Mouse (Mus musculus): Measurements from ENCODE around the gene Grid2ip. TPM values are rescaled to one million over a fixed set of nuclear protein-coding genes. Genes with fewer than 3 reads are reported as not detected.

The Grid2ip gene
- 1 to 10 TPM; 1.5 to 2.0 TPM for total RNA-seq (2021)
- long read RNA-seq = 0 reads

DNA sequence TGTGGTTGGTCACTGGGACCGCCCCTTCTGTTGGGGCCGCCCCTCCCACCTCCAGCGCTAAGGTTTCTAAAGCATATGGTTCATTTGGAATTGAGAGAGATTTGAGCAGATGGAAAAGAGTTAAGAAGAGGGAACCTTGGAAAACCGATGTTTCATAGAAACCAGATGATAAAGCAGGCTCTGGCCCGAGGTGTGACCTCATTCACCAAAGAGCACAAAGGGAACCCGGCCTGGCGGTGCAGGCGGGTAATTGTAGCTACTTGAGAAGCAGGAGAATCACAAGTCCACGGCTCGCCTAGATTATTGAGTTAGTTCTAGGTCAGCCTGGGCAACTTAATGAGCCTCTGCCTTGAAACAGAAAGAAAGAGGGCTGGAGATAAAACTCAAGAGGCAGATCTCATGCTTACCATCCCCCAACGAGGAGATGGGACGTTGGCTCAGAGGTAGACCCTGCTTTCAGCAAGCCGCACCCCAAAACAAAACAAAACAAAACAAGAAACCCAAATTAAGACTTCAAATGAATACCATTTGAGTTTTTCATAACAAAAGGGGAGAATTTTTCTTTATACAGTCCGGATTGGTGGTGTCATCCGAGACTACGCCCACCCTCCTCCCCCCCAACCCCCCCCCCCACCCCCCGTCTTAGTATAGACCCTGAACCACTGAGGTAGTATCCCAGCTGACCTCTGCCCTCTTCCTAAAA, at the start of gene Grid2ip:
TSS of gene Grid2ip (plus strand) at position 653 of the 703 bp plus-strand sequence.
- DNase-seq (ENCODE audit: low spot score in 2 of 2) = no peak

DNA sequence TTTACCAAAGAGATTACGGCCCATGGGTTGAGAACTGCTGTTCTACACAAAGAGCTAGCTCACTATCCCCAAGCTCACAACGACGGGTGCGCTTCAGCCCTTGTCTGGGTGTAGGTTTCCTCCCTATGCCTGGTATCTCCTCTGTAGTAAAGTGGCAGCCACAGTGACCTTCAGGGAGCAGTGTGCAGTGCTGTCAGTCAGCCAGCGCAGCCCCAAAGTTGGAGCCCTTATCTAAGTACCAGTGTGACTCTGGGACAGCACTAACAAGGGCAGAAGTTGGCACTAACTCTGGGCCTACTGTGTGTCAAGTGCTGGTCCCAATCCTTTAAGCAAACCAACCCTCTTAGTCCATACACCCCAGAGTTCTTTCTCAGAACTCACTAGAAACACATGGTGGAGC, 48.3 kb upstream of the Grid2ip start:
- no peak for DNase-seq (ENCODE audit: low spot score in 2 of 2)

DNA sequence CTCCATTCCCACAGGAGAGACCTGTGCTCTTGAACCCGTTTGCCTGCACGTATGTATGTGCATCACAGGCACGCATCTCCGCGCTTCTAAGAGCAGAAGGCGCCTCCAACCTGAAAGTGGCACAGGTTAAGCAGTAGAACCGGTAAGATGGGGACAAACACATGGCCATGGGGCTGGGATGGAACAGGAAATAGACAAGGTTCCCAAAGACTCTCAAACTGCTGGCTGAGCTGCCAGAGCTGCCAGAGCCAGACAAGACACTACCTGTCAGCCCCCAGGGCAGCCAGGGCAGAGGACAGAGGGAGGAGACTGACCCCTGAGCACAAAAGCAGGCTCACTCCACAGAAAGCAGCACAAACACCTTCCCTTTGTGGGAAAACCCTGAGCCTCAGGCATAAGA, 47.2 kb upstream of the Grid2ip start:
- no peak for DNase-seq (ENCODE audit: low spot score in 2 of 2)

DNA sequence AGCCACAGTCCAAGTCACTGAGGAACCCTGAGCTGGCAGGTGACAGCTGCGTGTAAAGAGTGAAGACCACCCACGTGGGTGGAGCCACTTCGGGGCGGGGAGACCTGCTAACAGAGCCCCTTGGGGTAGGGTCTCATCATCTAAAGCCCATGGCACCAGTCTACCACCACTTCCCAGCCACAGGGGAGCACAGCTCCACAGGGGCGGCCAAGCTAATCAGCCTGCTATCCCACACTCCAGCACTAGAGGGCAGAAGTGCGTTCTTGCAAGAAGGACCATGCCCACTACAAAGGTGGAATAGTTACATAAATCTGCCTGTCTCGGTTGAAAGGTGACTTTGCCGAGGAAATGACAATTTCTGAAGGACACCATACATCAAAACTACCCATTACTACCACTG, 45.3 kb upstream of the Grid2ip start:
- peak; percentile 59 to 85 for DNase-seq (ENCODE audit: low spot score in 2 of 2)

DNA sequence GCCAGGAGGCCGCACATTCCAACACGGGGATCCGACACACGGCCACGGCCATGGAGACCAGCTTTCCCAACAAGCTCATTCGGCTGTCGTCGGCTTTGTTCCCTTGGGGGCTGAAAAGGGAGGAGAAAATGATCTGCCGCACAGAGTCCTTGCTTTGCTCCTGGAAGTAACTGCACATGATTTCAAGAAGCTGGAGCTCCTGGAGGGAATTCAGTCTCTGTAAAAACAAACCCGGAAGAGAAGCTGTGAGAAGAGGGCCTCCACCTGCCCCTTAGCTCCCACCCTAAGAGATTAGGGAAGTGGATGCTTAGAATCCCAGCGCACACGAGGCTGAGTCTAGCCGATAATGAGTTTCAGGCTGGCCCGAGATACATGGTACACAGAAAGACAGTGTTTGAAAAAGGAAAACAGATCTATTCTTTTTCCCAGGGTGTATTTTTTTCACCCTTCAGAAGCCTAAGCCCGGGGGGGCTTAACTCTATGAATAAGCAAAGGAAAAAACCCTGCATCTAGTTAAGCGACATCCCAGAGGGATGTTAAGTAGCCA, 42.9 kb upstream of the Grid2ip start:
- DNase-seq (ENCODE audit: low spot score in 2 of 2) = no peak

DNA sequence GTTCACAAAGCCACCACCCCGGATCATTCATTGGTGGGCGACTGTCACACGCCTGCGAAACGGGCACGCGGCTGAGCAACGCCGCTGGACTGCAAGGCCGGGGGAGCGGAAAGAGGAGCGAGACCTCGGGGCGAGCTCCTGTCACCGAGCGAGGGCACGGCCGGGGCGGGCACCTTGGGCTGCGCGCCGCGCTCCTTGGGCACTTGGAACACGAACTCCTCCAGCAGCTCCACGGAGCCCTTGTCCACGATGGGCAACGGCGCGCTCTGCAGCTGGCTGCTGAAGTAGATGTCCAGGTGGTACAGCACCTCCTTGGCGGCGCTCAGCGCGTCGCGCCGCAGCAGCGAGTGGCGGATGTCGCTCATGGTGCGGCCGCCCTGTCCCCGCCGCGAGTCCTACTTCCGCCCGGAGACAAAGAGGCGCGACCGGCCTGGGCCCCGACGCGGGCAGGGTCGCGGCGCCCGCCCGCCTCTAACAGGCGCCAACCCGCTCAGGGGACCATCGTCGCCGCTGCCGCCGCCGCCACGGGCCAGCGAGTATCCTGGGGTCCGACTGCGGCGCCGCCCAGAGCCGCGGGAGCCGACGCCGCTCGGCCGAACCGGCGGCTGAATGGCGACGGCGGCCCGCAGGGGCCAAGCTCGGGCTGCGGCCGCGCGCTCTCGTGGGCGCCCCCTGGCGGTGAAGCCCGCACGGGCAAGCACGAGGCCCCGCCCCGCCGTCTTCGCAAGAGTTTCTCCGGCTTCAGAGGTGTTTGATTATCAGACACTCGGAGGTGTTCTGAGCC, 42.2 kb upstream of the Grid2ip start, which contains the start of gene E130309D02Rik:
TSS of gene E130309D02Rik (minus strand) at position 631 of the 784 bp plus-strand sequence.
- DNase-seq (ENCODE audit: low spot score in 2 of 2) = peak; percentile 77 to 91

DNA sequence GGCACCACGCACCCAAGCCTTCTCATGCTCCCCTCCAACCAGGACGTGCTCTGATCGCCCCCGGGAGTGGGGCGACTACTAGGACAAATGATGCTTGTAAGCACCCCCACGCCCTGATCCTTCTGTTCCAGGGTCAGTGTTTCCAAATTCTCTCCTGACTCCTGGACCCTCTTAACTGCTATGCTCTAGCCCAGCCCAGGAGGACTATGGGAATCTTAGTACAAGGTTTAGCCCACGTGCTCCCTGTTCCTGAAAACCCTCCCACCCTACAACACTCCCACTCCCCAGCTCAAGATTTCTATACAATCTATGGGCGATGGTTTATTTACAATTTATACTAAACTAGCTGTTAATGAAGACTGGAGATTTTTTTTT, 41.6 kb upstream of the Grid2ip start:
- no peak for DNase-seq (ENCODE audit: low spot score in 2 of 2)

DNA sequence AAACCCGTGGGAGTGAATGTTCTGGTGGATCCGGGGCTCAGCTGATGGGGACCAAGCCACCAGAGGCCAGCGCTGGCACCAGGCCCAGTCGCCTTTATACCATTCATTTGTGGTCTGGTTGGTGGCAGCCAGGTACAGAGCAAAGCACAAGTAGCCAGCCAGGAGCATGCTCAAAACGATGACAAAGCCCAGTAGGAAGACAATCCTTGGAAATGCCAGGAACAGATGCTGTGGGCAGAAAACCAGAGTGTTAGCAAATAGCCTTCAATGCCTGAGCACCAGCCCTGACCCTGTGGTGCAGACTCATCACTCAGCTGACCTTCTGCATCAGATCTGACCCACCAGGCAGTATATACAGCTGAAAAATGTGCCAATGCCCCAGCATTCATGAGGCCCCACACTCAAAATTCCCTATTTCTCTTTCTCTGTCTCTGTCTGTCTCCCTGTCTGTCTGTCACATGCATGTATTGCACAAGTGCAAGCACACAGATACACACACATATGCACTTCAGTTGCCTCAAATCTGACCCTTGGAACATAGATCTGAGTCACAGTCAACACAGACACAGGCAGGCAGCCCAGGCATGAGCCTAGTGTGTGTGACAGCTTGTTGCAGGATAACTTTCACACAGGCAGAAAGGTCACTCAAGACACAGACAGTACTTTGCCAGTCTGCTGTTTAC, 40.4 kb upstream of the Grid2ip start:
- no peak for DNase-seq (ENCODE audit: low spot score in 2 of 2)

DNA sequence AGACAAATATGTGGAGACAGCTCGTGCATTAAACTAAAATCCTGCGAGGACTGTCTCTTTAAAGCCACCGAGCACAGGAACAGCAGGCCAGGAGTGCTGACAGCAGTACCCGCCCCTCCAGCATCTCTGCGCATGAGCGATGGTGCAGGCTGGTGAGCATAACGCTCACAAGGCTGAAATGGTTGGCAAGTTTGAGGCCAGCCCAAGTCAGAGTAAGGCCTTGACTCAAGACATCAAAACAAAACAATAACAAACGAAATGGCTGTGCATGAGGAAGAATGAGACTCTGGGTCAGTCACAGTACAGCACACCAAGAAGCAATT, 39.9 kb upstream of the Grid2ip start:
- no peak for DNase-seq (ENCODE audit: low spot score in 2 of 2)

DNA sequence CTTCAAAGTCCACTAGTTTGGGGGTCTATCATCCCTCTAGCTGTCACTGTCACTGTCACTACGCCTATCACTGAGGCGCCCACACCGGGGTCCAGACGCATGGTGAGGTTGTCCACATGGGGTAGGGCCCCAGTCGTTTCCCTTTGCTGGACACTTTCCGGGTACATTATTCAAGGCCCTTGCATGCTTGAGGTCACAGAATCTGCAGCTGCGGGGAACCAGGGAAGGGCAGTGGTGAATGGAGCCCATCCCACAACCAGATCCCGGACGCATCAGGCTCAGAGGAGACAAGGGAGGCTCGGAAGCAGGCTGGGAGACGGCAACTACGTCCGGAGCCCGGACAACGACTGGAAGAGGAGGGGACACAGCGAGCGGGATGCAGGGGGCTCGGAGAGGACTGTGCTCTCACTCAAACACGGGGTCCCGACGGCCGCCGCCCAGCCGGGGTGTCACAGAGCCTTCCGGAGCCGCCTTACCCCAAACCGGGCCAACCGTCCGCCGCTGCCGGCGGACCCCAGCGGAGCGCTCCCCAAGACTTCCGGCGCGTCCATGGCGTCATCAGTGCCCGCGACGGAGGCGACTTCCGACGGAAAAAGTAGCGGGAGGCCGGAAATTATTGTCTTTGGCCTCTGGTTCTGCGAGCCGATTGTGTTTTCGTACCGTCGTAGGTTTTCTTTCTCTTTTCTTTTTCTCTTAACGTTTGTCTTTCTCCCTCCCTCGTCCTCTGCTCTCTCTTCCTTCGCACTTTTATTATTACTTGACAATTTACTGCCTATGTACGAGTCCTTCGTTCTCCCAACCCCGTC, 28.2 kb upstream of the Grid2ip start, which contains the start of gene Zdhhc4:
TSS of gene Zdhhc4 (minus strand) at position 567 of the 806 bp plus-strand sequence.
- peak; percentile 85 to 94 for DNase-seq (ENCODE audit: low spot score in 2 of 2)

DNA sequence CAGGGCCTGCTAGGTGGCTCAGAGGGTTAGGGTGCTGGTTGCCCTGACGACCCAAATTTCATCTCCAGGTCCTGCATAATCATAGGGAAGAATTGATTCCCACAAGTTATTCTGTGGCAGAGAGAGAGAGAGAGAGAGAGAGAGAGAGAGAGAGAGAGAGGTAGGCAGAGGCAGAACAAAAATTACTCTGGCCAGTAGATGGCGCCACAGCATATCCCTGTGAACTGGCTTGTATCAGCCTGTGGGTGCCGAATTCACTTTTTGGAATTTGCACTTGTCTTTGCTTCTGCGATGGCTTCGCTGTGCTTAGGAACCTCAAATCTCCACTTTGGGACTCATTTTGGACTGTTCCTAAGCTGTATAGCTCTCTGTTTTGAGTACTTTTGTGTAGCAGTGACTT, 23.3 kb upstream of the Grid2ip start:
- DNase-seq (ENCODE audit: low spot score in 2 of 2) = peak; percentile 68 to 95

DNA sequence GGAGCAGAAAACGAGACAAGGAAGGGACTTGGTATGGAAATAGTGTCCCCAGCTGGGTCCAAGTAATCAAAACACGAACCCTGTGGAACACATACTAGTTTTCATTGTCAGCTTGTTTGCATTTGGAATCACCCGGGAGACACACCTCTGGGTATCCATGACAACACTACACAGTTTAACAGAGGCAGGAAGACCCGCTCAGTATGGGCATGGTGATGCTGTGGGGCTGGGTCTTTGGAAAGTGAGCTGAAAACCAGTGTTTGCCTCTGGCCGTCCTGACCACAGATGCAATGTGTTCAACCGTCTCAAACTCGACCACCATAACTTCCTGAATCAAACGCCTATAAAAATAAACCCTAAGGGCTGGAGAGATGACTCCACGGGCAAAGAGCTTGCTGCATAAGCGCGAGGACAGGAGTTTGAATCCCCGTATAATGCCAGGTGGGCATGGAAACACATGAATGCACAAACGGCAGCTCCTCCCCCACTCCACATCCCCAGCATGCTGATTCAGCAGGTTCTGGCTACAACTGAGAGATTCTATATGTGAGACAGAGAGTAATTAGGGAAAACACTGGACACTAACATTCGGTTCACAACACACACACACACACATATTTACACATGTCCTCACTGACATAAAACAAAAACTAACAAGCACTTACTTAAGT, 22.6 kb upstream of the Grid2ip start:
- no peak for DNase-seq (ENCODE audit: low spot score in 2 of 2)

DNA sequence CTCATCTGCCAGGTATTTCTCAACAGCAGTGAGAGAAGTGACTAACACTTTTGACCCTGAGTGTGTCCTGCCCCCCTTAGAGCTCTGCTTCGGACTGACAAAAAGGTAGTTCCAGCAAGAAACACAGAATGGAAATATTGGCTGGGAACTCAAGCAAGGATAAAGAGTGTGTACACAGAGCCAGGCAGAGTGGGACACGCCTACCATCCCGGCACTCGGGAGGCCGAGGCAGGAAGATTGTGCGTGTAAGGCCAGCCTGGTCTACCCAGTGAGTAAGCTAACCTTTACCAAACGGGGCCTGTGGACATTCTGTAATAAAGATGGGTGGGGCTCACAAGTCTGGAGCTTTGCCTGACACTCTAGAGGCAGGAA, 22.1 kb upstream of the Grid2ip start:
- no peak for DNase-seq (ENCODE audit: low spot score in 2 of 2)

DNA sequence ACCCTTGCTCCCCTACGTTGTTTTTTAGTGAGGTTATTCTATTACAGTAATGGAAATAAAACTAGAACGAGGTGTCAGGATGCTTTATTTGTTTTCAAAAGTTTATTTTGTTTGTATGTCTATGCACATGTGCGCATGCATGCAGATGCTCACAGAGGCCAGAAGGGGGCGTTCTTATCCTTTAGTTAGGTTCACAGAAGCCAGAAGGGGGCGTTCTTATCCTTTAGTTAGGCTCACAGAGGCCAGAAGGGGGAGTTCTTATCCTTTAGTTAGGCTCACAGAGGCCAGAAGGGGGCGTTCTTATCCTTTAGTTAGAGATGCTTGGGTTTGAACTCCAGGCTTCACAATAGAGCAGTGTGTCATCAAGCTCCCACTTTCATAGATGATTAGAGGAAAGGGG, 20.6 kb upstream of the Grid2ip start:
- DNase-seq (ENCODE audit: low spot score in 2 of 2) = no peak

DNA sequence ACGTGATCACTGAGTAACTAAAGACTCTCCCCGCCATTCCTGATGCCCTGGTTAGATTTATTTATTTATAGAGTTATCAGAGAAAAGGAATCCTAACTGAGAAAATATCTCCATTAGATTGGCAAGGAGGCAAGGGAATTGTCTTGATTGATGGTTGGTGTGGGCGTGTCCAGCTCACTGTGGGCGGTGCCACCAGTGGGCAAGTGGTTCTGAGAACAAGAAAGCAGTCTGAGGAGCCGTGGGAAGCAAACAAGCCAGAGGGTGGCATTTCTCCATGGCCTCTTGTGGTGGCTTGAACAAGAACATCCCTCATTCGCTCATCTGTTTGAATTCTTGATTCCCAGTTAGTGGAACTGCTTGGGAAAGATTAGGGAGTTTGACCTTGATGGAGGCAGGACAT, 17.5 kb upstream of the Grid2ip start:
- no peak for DNase-seq (ENCODE audit: low spot score in 2 of 2)

DNA sequence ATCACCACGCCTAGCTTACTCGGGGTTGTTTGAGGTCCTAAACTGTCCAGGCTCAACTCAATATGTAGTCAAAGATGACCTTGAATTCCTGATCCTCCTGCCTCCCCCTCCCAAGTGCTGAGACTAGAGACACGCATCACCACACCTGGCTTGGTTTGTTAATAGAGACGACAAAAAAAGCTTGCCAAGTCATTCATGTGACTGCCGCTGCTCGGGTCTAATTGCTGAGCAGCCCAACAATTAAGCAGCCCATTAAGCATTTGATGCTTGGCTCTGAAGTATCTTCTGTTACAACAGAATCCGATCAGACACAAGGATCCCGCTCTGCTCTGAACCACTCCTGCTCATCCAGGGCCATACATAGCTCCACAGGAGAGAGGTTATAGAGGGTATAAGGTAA, 10.8 kb upstream of the Grid2ip start:
- no peak for DNase-seq (ENCODE audit: low spot score in 2 of 2)

DNA sequence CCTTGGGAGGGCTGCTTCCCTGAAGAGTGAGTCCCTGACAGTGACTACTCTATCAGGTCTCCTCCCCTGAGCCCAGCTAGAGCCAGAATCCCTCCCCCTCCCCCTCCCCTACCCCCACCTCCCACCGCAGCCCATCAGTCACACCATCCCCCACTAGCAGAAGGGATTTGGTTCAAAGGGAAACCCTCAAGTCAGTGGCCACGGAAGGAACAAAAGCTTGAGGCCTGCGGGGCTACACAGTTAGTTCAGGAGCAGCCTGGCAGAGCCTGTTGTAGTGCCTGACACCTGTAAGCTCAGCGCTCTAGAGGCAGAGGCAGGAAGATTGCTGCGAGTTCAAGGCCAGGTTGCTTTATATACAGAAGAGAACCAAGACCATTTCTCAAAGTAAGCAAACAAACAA, 1.1 kb upstream of the Grid2ip start:
- DNase-seq (ENCODE audit: low spot score in 2 of 2) = no peak

DNA sequence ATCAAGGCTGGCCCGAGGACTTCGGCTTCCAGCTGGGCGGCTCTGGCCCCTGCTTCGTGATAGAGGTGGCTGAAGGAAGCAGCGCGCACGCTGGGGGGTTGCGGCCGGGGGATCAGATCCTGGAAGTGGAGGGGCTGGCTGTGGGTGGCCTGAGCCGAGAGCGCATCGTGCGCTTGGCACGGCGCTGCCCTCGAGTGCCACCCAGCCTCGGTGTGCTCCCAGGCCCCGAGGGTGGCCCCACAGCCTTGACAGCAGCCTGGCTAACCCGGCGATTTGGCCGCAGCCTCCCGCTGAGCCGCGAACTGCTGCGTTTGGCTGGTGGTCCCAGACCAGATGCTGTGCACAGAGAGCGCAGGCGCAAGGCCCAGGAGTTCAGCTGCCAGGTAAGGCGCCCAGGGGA, 426 bp downstream of the Grid2ip start:
- no peak for DNase-seq (ENCODE audit: low spot score in 2 of 2)

DNA sequence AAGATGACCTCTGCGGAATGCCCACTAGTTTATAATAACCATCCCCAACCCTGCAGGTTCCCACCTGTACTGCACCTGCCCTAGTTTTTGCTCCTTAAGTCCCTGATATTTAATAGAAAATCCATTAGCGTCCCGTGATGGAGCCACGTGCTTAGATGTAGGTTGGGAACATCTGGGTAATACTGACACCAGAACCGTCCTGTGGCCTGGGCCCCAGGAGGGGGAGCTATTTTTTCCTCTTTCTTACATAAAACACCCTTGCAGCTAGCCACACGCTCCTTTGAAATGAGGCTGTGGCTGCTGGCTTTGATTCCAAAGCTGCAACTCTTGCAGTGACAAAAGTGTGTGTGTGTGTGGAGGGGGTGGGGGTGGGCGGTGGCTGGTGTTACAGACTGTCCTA, 2.1 kb downstream of the Grid2ip start:
- DNase-seq (ENCODE audit: low spot score in 2 of 2) = no peak

DNA sequence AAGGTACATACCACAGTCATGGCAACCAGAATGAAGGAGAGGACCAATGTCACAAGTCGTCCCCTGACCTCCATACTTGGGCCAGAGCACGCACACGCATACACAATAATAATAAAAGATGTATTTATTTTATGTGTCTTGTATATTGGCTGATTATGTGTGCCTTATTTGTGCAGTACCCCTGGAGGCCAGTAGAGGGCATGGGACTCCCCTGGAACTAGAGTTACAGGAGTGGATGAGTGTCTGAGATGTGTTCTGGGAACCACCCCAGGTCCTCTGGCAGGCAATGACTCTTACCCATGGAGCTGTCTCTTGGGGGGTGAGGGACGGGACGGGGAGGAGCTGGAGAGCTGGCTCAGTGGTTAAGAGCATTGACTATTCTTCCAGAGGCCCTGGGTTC, 2.9 kb downstream of the Grid2ip start:
- no peak for DNase-seq (ENCODE audit: low spot score in 2 of 2)

DNA sequence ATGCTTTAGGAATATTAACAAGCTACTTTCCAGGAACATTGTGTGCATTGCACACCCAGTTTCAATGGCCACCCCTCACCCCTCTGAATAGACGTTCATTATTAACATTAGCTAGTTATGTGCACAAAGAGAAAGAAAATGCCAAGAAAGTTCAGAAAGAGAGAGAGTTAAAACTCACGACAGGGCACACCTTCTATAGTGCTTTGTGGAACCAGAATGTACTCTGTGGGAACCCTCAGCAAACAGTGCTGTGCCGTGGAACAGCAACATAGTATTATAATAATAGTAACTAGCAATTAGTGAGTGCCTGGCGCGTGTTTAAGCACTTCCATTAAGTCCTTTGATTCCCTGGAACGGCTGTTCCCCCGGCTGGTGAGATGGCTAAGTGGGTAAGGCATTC, 4.3 kb downstream of the Grid2ip start:
- no peak for DNase-seq (ENCODE audit: low spot score in 2 of 2)

Measured in layer of hippocampus, adult 18-20 months (tissue).